Mouse (Mus musculus): ENCODE results near the gene Fstl3. TPM values are rescaled to one million over a fixed set of nuclear protein-coding genes. Genes with fewer than 3 reads are reported as not detected.

Fstl3 gene
- total RNA-seq, 2 experiments from 2014 or later, result 1.3 to 2.2 TPM

DNA sequence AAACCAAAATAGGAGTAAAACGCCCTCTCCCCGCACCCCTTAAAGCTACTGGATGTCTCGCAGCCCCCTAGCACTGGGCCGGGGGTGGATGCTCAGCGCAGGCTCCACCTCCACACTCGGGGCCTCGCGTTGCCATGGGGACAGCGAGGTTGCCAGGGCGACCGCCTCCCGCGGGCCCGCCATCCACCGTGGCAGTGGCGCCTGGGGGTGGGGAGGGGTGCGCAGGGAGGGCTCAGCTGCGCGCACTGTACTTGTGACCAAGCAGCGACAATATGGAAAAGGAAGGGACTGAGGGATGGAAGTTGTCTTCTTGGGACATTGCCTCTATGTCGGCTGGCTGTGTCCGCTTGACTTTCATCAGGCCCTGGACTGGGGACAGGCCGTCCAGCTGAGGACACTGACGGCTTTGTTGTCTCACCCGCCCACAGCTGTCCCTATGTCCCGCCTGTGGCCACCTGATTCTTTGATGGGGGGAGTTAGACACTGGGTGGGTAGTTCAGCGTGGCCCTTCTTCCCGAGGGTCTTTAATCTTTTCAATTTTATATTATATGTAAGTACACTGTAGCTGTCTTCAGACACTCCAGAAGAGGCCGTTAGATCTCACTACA lies 26.7 kb downstream of the Fstl3 start:
- no peak for DNase-seq
- intact Hi-C loops (cut with DNase I; ENCODE audit: low total_unique reads), result no loop called here

GRCm38 (mm10) chr10:79805636-79806035 lies 28.6 kb downstream of the Fstl3 start:
- intact Hi-C loops (cut with DNase I; ENCODE audit: low total_unique reads), result no loop called here
- no peak for DNase-seq

- intact Hi-C loops (cut with DNase I; ENCODE audit: low total_unique reads), result no loop called here
- no peak for DNase-seq
Observed at GRCm38 (mm10) chr10:79806331-79806730, 29.3 kb downstream of the Fstl3 start.

- no peak for DNase-seq
- intact Hi-C loops (cut with DNase I; ENCODE audit: low total_unique reads), result no loop called here
Observed at GRCm38 (mm10) chr10:79806972-79807371, 29.9 kb downstream of the Fstl3 start.

DNA sequence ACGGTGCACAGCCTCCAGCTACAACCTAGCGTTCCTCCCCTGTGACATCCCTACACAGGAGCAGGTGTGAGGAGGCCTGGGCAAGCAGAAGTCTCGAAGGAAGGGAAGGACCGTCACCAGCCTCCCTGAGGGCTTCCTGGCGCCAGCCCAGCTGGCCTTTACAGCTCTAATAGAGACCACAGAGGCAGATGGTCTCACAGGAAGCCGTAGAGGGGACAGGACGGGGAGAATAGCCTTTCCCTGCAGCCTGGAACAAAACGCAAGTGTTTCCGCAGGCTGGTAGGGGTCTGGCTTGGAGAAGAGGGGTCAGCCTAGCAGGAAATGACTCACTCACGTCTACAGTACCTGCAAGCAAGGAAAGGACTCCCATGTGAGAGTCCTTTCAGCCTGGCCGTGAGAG lies 30.8 kb downstream of the Fstl3 start:
- intact Hi-C loops (cut with DNase I; ENCODE audit: low total_unique reads), result no loop called here
- DNase-seq, result no peak

- no peak for DNase-seq
- intact Hi-C loops (cut with DNase I; ENCODE audit: low total_unique reads), result no loop called here
Observed at GRCm38 (mm10) chr10:79808728-79809127, 31.7 kb downstream of the Fstl3 start.

DNA sequence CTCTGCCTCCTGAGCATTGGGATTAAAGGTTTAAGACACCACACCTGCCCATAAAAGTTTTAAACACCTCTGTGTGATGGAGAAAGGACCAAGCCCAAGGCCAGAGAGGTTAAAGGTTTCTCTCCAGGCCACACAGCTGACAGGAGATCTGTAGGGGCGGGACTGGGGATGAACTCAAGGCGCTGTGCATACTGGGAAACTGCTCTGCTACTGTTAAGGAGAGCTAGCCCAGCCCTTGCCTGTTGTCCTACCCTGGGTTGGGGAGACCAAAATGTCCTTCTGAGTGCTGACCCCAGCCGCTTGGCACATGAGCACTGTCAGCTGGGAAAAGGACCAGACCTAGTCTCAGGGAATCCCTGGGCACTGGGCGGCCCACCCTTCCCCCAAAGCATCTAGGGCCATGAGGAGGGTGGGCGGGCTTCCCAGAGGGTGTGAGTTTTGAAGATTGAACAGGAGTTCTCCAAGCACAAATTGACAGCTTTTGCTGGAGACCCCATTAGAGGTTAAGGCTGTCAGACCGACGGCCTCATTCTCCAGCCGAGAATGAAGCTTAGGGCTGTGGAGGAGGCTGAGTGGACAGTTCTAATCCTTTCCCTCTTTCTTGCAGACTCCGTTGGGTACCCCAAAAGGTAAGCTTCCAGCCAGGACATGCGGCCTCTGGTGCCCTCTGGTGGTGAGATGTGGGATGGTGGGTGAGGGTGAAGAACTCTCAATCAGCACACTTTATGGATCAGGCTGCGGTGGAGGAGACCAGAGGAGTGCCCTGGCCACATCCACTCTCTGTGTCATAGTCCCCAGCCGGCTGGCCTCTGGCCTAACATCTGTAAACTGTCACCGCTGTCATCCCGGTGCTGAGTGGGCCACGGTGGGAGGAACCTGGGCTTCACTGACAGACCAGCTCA lies 34.9 kb downstream of the Fstl3 start:
- intact Hi-C loops (cut with DNase I; ENCODE audit: low total_unique reads), result no loop called here
- DNase-seq, result peak; percentile 72

DNA sequence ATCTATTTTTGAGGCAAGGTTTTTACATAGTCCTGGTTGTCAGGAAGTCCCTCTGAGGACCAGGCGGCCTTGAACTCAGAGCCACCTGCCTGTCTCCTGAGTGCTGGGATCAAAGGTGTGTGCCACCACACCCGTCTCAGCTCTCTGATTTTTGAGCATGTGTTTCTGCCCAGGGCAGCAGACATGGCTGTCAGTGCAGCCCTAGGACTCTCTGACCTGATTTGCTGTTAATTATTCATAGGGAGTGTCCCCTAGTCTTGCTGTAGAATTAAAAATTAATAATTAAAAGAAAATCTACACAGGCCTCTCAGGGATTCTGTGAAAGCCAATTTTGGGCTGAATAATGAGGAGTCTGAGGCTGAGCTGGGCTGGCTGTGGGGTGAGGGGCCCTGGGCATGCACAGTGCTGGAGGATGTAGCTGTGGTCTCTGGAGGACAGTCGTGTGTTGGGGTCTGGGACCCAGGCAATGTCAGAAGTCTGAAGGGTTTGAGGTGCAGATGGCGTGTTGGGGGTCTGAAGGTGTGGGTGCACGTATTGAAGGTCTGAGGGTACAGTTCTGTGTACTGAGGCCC lies 37.3 kb downstream of the Fstl3 start:
- intact Hi-C loops (cut with DNase I; ENCODE audit: low total_unique reads), result no loop called here

DNA sequence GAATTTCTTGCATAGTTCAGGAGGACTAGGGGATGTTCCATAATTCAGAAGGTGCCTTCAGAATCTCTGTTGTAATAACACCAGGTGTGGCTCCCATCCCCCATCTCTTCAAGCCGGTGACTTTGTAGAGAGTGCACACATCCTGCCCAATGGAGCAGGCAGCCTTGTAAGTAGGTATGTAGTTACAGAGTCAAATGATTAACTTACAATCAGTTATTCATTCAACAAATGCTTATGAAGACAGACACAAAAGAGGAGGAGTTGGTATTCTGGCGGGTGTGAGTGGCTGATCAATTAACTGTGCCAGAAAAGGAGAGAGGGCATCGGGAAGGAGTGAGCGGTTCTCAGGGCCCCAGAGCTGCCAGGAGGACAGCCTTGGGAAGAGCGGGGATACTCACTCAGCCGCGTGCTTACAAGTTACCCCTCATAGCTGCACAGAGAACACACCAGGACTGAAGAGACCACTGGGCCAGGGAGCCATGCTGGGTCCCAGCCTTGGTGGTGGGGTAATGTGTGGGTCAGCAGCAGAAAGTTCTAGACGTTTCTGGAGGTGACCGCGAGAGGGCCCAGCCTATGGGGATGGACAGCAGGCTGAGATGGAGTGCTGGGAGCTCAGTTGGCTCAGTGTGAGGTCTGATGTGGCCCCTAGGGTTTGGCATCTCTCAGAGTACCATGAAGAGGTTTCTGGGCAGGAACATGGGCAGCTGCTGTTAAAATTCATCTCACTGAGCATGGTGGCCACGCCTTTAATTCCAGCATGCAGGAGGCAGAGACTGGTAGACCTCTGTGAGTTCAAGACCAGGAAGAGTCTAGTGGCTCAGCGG lies 38.8 kb downstream of the Fstl3 start:
- no peak for DNase-seq
- intact Hi-C loops (cut with DNase I; ENCODE audit: low total_unique reads), result no loop called here

More for the DNA sequence above, 37.3 kb downstream of the Fstl3 start:
- no peak for DNase-seq

DNA sequence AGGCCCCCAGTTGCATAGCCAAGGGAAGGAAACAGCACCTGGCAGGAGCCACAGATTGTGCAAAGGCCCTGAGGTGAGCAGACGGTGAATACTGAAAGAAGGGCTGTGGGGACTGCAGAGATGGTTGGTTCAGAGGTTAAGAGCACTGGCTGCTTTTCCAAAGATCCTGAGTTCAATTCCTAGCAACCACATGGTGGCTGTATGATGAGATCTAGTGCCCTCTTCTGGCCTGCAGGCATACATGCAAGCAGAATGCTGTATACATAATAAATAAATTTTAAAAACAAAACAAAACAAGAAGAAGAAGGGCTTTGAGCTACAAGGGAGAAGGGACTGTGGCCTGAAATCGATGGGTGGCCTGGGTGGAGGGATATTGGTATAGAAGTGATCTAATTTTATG lies 40.0 kb downstream of the Fstl3 start:
- intact Hi-C loops (cut with DNase I; ENCODE audit: low total_unique reads), result no loop called here
- DNase-seq, result no peak

DNA sequence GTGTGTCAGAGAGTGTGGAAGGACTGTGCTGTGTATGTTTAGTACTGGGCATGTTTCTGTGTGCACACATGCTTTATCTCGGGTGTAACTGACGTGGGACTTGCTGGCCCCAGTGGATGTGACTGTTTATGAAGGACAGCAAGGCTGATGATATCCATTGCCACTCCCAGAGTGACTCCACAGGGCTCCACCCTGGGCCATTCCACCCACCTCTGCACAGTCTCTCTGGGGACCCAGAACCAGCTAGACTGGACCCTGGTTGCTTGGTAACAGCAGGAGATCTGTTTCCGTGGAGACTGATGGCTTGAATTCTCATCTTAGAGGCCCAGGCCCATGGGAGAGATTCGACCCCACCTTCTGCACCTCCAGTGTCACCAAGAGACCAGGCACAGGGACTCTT lies 41.2 kb downstream of the Fstl3 start:
- no peak for DNase-seq
- intact Hi-C loops (cut with DNase I; ENCODE audit: low total_unique reads), result no loop called here

DNA sequence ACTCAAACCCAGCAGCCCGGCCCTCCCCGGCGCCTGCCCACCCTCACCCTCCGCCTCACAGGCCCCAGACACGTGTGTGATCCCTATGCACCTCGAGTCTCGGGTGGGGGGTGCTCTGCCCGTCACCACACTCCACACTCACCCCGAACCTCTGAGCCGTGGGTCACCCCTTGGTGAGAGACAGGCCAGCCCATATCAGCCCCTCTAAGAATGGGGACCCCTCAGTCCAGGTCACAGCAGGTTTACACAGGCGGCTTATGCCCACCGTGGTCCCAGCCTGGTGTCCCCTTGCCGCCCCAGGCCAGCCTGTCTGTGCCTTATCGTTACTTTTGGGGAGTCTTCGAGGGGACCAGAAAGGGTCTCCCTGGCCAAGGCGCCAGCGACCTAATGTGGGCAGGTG lies 42.5 kb downstream of the Fstl3 start:
- DNase-seq, result no peak
- intact Hi-C loops (cut with DNase I; ENCODE audit: low total_unique reads), result no loop called here

DNA sequence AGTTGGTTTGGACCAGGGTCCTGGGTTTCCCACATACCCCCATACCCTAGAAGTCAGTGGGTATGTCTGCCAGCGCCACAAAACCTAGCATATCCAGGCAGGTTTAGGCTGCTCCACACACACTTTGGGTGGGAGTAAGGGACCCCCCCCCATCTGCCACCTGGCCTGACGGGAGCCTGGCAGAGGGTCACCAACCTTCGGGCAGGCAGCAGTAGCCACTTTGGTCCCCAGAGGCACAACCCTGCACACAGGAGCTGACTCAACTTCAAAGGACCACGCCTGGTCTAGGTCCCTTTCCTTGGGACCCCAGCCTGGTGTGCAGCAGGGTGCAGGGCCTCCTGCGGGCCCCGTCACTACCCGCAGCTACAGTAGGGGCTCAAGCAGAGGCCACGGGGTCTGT lies 43.2 kb downstream of the Fstl3 start:
- DNase-seq, result no peak
- intact Hi-C loops (cut with DNase I; ENCODE audit: low total_unique reads), result no loop called here

DNA sequence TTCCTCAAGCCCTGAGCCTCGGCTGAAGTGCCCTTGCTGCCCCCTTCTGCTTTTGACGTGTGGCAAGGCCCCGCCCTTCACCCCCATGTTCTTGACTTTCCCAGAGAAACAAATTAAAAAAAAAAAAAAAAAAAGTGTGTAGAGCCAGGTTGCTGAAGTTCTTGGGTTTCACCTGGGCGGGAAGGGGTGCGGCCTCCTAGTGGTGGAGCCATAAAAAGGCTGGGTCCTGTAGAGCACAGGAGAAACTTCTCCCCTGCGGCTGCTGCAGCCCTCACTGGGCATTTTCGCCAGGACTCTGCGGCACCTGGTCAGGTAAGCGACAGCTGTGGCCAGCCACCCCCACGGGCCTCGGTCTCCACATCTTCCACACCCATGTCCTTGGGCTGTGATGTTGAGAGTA lies 43.7 kb downstream of the Fstl3 start, which contains the start of gene Misp:
Misp (plus strand) TSS at position 208 of the 400 bp plus-strand sequence.
- intact Hi-C loops (cut with DNase I; ENCODE audit: low total_unique reads), result no loop called here

GRCm38 (mm10) chr10:79821731-79822130 lies 44.7 kb downstream of the Fstl3 start:
- DNase-seq, result no peak
- intact Hi-C loops (cut with DNase I; ENCODE audit: low total_unique reads), result no loop called here

More for the DNA sequence above, 43.7 kb downstream of the Fstl3 start, which contains the start of gene Misp:
- no peak for DNase-seq

- intact Hi-C loops (cut with DNase I; ENCODE audit: low total_unique reads), result no loop called here
- no peak for DNase-seq
Observed at GRCm38 (mm10) chr10:79822372-79822771, 45.3 kb downstream of the Fstl3 start.

GRCm38 (mm10) chr10:79823011-79823410 lies 45.9 kb downstream of the Fstl3 start:
- intact Hi-C loops (cut with DNase I; ENCODE audit: low total_unique reads), result no loop called here
- no peak for DNase-seq

DNA sequence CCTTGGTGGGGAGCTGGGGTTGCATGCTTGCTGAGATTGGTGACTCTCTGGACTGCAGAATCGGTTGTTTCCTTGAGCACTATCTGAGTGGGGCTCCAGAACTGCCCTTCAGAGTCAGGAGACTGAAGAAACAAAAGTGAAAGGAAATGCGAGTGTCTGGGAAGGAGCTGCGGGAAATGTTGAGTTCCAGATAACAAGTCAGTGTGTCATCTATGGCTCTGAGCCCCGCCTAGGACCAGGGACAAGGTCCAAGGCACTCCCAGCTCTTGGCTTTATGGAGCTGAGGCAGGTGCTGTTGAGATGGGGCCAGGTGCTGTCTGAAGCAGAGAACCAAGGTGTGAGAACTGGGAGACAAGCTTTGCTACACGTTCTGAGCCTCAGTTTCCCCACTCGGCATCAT lies 47.3 kb downstream of the Fstl3 start:
- intact Hi-C loops (cut with DNase I; ENCODE audit: low total_unique reads), result no loop called here
- no peak for DNase-seq

GRCm38 (mm10) chr10:79831583-79831982 lies 54.5 kb downstream of the Fstl3 start:
- no peak for DNase-seq
- intact Hi-C loops (cut with DNase I; ENCODE audit: low total_unique reads), result loop anchor here (5.0 to 10.0 kb wide), 3 partner anchors 51 to 123 kb away; partner anchors contain the start of gene R3hdm4
